Mouse (Mus musculus) layer of hippocampus, postnatal 14 days (tissue): Measurements from ENCODE around the gene Gm45837. TPM values are rescaled to one million over a fixed set of nuclear protein-coding genes. Genes with fewer than 3 reads are reported as not detected.

Experiments
- DNase-seq, 2 experiments: peaks; one replicate each; pipeline ENCODE4 v3.0.0; 2021 to 2022; ENCODE audit warnings: low spot score in 2 of 2, mixed read lengths in 1 of 2
- long read RNA-seq, 2 experiments: library from polyadenylated mRNA; stranded (forward); transcript quantifications; one replicate each; pipeline ENCODE4 v2.0.0; 2021
- total RNA-seq, 2 experiments: library from RNA; stranded (reverse); gene quantifications; 2 replicates each; pipeline ENCODE4 v1.2.3; 2021

The Gm45837 gene
- not detected for total RNA-seq
- long read RNA-seq, experiment 1, partial matches to known transcripts: 156 of 167 reads
- long read RNA-seq, experiment 1, other reads (novel, unspliced or antisense): 11 of 167 reads
- long read RNA-seq, experiment 2, partial matches to known transcripts: 121 of 128 reads
- long read RNA-seq, experiment 2, other reads (novel, unspliced or antisense): 7 of 128 reads

DNA sequence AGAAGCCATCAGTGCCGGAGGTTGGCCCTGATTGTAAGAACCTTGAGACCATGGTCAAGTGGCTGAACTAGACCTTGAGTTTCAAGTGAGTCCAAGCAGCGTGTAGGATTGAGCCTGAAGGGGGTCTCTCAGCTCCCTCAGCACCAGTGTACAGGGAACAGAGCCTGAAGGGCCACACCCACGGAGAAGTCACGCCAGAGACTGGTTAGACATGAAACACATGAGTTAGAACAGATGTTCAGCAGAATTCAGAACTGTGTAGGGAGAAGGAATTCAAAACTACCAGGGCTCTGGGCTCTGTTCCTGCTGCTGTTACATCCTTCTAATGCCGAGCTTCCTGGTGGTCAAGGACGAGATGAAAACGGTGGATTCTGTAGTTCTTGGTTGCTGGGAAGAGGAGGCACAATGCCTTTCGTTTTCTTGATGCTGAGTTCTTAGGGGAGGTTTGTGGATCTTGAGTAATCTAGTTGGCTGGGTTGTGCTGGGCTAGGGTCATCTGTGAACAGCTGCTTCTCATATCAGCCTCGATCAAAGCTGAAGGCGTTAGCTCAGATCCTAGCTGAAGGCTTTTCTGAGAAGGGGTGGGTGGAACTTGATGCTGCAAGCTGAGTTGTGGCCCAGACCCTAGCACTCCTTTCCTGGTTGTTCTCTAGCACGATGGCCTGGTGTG, at the start of gene Gm45837:
TSS of gene Gm45837 (plus strand) at position 620 of the 670 bp plus-strand sequence.
- no peak for DNase-seq

- no peak for DNase-seq
Measured at GRCm38 (mm10) chr7:101361021-101361420, 49.7 kb upstream of the Gm45837 start.

DNA sequence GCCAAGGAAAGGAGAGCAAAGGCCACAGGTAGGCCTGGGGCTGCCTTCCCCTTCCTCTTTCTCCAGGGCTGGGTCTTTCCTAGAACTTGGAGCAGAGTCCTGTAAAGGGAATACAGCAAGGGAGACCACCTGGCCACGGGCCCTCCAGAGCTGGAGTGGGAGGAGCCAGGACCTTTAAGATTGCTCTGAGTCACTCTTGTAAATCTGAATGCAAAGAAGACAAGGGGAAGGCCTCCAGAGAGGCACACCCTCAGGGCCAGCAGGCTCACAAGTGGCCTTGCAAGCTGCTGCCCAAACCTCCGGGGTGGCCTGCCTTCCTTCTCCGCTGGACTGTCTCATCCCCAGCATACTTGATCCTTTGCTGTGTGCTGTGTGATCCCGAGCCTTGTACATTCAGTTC, 48.9 kb upstream of the Gm45837 start:
- no peak for DNase-seq

GRCm38 (mm10) chr7:101362791-101363191, 47.9 kb upstream of the Gm45837 start:
- no peak for DNase-seq

- DNase-seq: no peak
Measured at GRCm38 (mm10) chr7:101363914-101364313, 46.8 kb upstream of the Gm45837 start.

DNA sequence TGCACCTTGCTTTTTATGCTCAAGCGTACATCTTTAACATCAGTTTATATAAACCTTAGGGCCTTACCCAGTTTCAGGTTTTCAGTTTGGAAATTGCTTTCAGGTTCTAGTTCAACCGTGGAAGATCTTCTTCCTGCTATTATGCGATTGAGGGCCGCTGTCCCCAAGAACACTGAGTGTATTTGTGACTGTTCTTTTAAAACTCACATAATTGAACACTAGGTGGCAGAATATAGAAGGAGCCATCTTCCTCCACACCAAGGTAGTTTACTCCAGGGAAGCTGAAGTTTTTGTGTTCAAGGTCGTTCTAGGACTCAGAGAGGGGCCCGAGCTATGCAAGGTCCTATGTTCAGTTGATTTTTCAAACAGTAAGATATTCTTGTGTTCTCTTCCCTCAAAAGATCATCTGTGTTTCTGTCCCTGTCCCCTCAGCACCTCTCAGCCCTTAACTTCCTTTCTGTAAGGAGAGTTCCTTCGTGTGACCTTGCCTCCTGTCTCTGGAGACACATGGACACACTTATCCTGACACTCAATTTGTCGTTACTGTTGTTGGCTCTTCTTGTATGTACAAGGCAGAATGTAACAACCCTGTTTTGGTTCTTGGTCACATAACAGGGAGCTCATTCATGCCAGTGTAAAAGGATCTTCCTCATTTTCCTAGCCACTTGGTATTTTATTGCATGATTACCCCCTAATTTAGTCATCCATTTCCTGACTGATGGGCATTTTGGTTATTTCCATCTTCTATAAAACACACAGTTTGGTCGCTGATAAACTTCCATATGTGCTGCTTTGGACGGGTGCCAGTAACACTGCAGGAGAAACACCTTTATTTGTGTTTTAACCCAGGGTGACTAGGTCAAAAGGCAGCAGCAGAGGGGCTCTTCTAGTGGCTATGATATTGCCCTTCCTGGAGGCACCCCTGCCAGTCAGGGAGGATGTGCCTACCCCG, 42.5 kb upstream of the Gm45837 start:
- DNase-seq: no peak

GRCm38 (mm10) chr7:101369666-101370065, 41.0 kb upstream of the Gm45837 start:
- DNase-seq: no peak

GRCm38 (mm10) chr7:101373082-101373481, 37.6 kb upstream of the Gm45837 start:
- no peak for DNase-seq

GRCm38 (mm10) chr7:101374155-101374554, 36.5 kb upstream of the Gm45837 start:
- peak in 1 of 2 experiments; percentile 77 for DNase-seq

GRCm38 (mm10) chr7:101376701-101377340, 33.9 kb upstream of the Gm45837 start:
- DNase-seq: peak in 1 of 2 experiments; percentile 53

- DNase-seq: peak in 1 of 2 experiments; percentile 28
Measured at GRCm38 (mm10) chr7:101377741-101378262, 32.9 kb upstream of the Gm45837 start.

GRCm38 (mm10) chr7:101378285-101378684, 32.4 kb upstream of the Gm45837 start:
- no peak for DNase-seq

GRCm38 (mm10) chr7:101378796-101379465, 31.8 kb upstream of the Gm45837 start:
- DNase-seq: no peak

DNA sequence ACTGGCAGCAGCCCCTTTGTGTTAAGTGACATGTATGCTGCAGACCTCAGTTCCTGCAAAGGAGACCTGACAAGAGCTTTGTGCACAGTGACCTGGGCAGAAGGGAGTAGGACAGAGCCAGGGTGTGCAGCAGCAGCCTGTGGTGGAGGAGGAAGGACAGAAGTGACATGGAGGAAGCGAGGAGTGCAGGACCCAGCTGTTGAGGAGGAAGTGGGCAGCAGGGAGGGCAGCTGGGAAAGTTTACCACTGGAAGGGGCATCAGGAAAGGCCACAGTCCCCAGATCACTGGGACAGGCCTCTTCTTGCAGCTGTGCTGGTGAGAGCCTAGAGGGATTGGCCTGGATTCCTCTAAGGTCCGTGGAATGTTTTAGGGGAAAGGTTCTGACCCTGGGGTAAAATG, 31.0 kb upstream of the Gm45837 start:
- no peak for DNase-seq

DNA sequence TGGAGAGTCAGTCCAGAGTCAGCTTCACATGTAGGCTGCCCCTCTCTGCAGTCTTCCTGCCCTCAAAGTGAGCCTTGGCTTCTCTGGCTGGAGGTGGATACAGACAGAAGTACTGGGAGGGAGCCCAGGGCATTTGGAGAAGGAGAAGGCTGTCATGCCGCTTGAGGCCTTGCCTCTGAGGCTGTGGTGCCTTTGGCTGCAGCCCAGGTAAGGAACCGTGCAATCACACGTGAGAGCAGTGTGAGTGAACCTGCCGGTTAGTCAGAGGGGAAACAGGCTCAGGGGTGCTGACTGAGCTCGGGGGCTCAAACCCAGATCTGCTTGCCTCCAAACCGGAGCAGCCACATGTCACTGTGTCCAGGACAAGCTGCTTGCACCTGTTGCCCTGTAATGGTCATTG, 29.2 kb upstream of the Gm45837 start:
- no peak for DNase-seq

- peak; percentile 19 to 34 for DNase-seq
Measured at GRCm38 (mm10) chr7:101382378-101382777, 28.3 kb upstream of the Gm45837 start.

- no peak for DNase-seq
Measured at GRCm38 (mm10) chr7:101383756-101384155, 26.9 kb upstream of the Gm45837 start.

DNA sequence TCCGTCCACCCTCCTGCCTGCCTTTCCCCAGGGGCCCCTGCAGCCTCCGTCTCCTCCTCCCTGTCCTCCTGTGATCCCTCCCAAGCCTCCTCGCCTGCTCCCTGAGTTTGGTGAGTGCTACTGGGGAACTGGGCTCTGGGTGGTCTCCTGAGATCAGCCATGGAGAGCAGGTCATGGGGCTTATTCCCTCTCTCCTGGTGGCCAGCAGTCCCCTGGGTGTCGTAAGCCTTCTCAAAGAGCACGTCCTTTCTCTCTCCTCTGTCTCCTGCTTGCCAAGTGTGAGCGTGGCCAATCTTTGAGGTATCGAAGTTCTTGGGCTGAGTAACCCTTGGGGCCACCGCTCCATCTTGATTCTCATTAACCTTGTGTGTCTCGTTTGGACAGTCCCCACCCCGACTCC, 25.8 kb upstream of the Gm45837 start:
- DNase-seq: no peak

DNA sequence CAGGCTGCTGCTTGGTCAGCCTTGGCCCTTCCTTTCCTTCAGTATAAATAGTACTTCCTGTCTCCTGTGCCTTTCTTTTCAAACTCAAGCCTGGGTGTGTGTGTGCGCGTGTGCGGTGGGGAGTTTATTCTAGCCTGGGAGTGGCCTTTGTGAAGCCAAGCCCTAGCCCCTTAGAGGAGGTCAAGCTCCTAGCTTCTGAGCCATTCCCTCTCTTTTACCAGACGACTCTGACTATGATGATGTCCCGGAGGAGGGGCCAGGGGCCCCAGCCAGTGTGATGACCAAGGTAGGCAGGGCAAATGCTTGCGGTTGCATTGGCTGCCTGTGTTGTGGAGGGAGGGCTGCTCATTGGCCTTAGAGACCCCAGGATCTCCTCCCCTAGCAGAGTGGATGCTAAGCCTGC, 25.4 kb upstream of the Gm45837 start:
- DNase-seq: no peak

- DNase-seq: no peak
Measured at GRCm38 (mm10) chr7:101385866-101386452, 24.7 kb upstream of the Gm45837 start.
